Mouse (Mus musculus): ENCODE results near the gene Eng.

DNA sequence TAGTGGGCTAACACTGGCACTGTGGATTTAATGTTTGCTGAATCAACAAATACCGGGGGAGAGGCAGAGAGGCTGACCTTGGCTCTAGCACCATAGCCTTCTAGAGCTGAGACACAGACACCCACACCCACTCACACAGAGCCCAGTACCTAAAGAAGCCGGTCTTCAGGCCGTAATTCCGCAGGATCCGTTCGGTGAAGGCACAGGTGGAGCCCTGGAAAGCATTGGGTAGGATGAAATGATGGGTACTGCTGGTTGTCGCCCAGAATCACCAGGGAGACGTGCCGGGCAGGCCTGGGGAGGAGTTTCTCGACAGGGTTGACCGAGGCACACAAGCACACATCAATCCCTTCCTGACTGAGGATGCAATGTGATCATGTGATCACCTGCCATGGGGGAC, 44.6 kb downstream of the Eng start:
- TF ChIP-seq CTCF (IDR thresholded peaks at IDR 0.05; ENCODE audit: borderline replicate concordance, insufficient read depth, low read depth, low read length), result no peak
- TF ChIP-seq POLR2A (IDR thresholded peaks at IDR 0.05; ENCODE audit: borderline replicate concordance, insufficient read depth, low read length), result no peak
